Mouse (Mus musculus) ES-Bruce4 (cell line): ENCODE results near the gene Dbnl.
A peak's percentile ranks its signal among the peaks of the same experiment; 100 is the strongest.

Experiments used
- CTCF ChIP-seq: IDR thresholded peaks from one replicate; pipeline ENCODE4 v1.8.1; 2011; ENCODE audit warnings: low read depth, low read length
- EP300 ChIP-seq: IDR thresholded peaks from 2 replicates; pipeline ENCODE4 v1.6.1; 2011; ENCODE audit warnings: low read depth, low read length; ENCODE audit not compliant: insufficient read depth
- POLR2A ChIP-seq: IDR thresholded peaks from one replicate; pipeline ENCODE4 v1.8.1; 2011; ENCODE audit warnings: low read length; ENCODE audit not compliant: insufficient read depth

DNA sequence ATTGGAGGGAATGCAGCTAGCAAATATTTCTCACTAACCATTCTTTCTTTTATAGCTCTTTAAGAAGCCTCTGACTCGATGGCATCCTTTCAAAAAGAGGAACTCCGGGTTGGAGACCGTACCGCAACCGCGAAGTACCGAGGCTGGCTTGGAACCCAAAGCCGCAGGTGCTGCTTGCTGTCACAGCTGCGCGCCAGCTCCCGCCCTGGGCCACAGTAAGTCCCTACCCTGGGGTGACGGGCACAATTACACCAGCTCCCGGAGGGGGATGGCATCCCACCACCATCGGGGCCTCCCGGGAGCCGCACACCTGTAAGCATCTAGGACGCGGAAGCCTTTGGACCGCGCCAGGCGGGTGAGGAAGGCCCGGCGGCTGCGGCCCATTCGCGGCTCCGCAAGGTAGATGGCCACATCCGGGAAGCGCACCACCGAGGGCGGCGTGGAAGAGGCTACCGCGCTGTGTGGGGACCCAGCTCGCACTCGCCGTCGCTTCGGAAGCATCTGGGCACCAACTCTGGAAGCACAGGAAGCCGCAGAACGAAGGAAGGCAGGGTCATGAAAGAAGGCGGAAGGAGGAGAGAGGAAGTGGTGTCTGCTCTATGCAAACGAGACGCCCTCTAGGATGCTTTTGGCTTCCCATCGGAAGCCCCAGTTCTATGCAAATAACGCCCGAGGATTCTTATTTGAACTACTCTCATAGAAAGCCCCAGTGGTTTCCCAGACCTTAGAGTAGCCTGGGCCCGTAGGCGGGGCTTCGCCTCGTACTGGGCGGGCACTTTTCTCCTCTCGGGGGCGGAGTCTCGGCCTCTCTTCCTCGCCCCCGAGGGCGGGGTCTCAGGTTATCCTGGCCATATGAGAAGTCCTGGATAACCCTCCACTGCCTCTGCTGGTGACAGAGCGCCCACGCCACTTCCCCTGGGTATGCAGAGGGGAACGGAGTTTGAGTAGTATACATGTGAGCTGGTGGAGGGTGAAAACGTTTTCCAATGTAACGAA is 49.3 kb downstream of the Dbnl start, which contains the start of gene Polm:
- TF ChIP-seq CTCF (peak; percentile 43), POLR2A (peak; percentile 48), EP300 (no peak)
